11 mouse cellular contexts compared by ENCODE assay signal in genomic region chr12:115193482-115194103, GRCm38 (mm10).
DNase-seq lines count a peak whose midpoint lies in the region; ATAC-seq and TF ChIP-seq lines count a peak whose summit lies in the region.
"Had no signal": no experiment of that assay in that cellular context is flagged by ENCODE, and none has a peak within 500 bp of the region (broad histone marks: within the 10 kb centered on the region; RNA-seq: fewer than 3 reads in every experiment).

No protein-coding gene starts in this region.

- intact Hi-C loops in left cerebral cortex, postnatal 14 days (cut with DNase I) = no loop called here

- DNase-seq in kidney, adult 2 months = peak; percentile 2
- DNase-seq in kidney, adult 18-20 months = no peak
- DNase-seq in CD8-positive naive resting alpha-beta T cell, adult 2 months (ENCODE audit: low read depth in 2 of 2, low spot score in 2 of 2) = peak; percentile 44 to 45
- DNase-seq in lung, postnatal 4 days = peak; percentile 7 to 18
- DNase-seq in splenic B cell, adult 2 months (ENCODE audit: low read depth, low spot score) = peak; percentile 20
- no peak for DNase-seq in left cerebral cortex, postnatal 14 days (ENCODE audit: low spot score in 2 of 2)
- DNase-seq in gastrocnemius, adult 18-20 months (ENCODE audit: low spot score) = no peak
- DNase-seq: gastrocnemius, postnatal 14 days had no signal

- H3K4me2 ChIP-seq in midbrain, embryonic 13.5 days (replicated peaks) = no peak overlapping the region

- H3K36me3 ChIP-seq in kidney, adult 2 months (ENCODE audit: control insufficient read depth, insufficient read depth, low read length) = no peaks in the 10 kb centered on the region
- H3K36me3 ChIP-seq in splenic B cell, adult 2 months (ENCODE audit: control insufficient read depth, insufficient read depth, low read length, poor library complexity, severe bottlenecking) = no peaks in the 10 kb centered on the region
- H3K36me3 ChIP-seq in midbrain, embryonic 13.5 days = no peaks in the 10 kb centered on the region

- no peak overlapping the region for H3K9ac ChIP-seq in midbrain, embryonic 13.5 days (replicated peaks)

- TF ChIP-seq POLR2A in kidney, adult 2 months (IDR thresholded peaks at IDR 0.05; ENCODE audit: low read depth, low read length) = no peak

- H3K27me3 ChIP-seq in kidney, adult 2 months (replicated peaks; ENCODE audit: control insufficient read depth, insufficient read depth, low read length) = no peaks in the 10 kb centered on the region
- H3K27me3 ChIP-seq in splenic B cell, adult 2 months (ENCODE audit: control insufficient read depth, insufficient read depth, low read length, poor library complexity, severe bottlenecking) = no peaks in the 10 kb centered on the region
- no peaks in the 10 kb centered on the region for H3K27me3 ChIP-seq in midbrain, embryonic 13.5 days

- H3K4me3 ChIP-seq in kidney, adult 2 months (ENCODE audit: insufficient read depth, low read depth, low read length) = no peak overlapping the region
- H3K4me3 ChIP-seq in midbrain, embryonic 13.5 days (replicated peaks) = no peak overlapping the region
- H3K4me3 ChIP-seq: erythroblast, embryonic 14.5 days had no signal

- WGBS in kidney, adult 2 months = 77% methylated on average over 2 of the region's 2 CpGs
- WGBS in midbrain, embryonic 13.5 days = 80% methylated on average over 2 of the region's 2 CpGs

- no peak for ATAC-seq in midbrain, embryonic 13.5 days
- ATAC-seq: intestine, embryonic 16.5 days had no signal

- H3K27ac ChIP-seq in kidney, adult 2 months (ENCODE audit: insufficient read depth, low read depth, low read length) = no peak overlapping the region
- H3K27ac ChIP-seq in midbrain, embryonic 13.5 days = no peak overlapping the region

- H3K9me3 ChIP-seq in midbrain, embryonic 13.5 days = peaks cover 27% of the 10 kb centered on the region

- H3K4me1 ChIP-seq in kidney, adult 2 months (ENCODE audit: control insufficient read depth, insufficient read depth, low read length) = no peaks in the 10 kb centered on the region
- H3K4me1 ChIP-seq in midbrain, embryonic 13.5 days (replicated peaks) = no peaks in the 10 kb centered on the region

- TF ChIP-seq CTCF in kidney, adult 2 months (conservative IDR thresholded peaks at IDR 0.05; ENCODE audit: insufficient read depth, insufficient read length, low read depth, low read length) = no peak

Comparison
In these comparisons a context has a peak if more than half of its experiments do, and no peak if none do; other contexts are left out.
1. DNase-seq: peak in kidney, adult 2 months (single experiment), CD8-positive naive resting alpha-beta T cell, adult 2 months (2 of 2), lung, postnatal 4 days (2 of 2) and splenic B cell, adult 2 months (single experiment); none in kidney, adult 18-20 months (single experiment), left cerebral cortex, postnatal 14 days (0 of 2) and gastrocnemius, adult 18-20 months (single experiment).